Mouse (Mus musculus): ENCODE results near the gene Kif9.

- TF ChIP-seq GATA1 (IDR thresholded peaks at IDR 0.05; ENCODE audit: low read length): no peak
- TF ChIP-seq TAL1 (IDR thresholded peaks at IDR 0.05; ENCODE audit: low read length): no peak
These were observed 36.2 kb upstream of the Kif9 start for GRCm38 (mm10) chr9:110440559-110440958.

Data from erythroblast, embryonic 14.5 days (primary cell).